Mouse (Mus musculus): Measurements from ENCODE around the gene Limk2. TPM values are rescaled to one million over a fixed set of nuclear protein-coding genes. Genes with fewer than 3 reads are reported as not detected.

Gene Limk2
- 37.8 TPM for polyA plus RNA-seq (2012; fragmentation: generic; extraction: Trizol)

DNA sequence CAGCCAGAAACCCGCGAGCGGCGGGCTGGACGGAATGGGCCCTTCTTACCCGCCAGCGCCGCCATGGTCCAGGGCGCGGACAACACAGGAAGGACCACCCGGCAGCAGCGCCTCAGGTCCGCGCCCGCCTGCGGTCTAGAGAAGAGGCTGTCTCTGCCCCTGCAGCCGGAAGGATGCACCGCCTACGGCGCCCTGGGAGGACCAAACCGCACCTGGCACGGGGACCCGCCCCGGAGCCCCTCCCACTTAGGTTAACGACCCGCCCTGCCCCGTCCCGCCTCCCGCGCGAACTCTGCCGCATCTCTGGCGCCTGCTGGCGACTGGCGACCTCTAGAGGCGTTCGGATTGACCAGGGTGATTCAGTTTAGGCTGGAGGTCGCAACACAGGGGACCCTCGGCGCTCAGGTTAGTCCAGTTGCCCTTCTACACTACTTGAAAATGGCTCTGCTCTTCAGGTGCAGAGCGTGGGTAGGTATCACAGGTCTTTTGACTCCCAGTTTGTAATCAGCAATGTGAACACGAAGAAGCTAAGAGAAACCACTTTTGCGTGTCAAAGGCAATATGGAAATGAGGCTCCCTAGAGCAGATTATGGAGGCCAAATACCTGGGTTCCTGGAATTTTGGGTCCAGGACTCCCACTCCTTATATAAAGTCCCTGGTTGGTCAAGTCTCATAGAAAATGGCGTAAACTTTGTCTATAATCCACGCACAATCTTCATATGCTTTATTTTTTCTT lies at the start of gene Limk2:
Gene Limk2, minus strand, starts transcription at position 193 of the 736 bp plus-strand sequence.
- Histone ChIP-seq H3K36me3 (ENCODE audit: control insufficient read depth, insufficient read depth) (peaks cover 3% of the 10 kb centered on the region), H3K4me3 (peak within 1 kb of the TSS; percentile 84), H3K4me2 (ENCODE audit: low read depth) (peak within 1 kb of the TSS; percentile 82), H3ac (ENCODE audit: control insufficient read depth, insufficient read length) (peak within 1 kb of the TSS; percentile 25), H3K79me2 (ENCODE audit: control insufficient read depth, insufficient read depth) (peaks cover 42% of the 10 kb centered on the region), H3K27me3 (ENCODE audit: control insufficient read depth, insufficient read depth, insufficient read length) (no peaks in the 10 kb centered on the region)
- no peak for TF ChIP-seq TCF12 (IDR thresholded peaks at IDR 0.05; ENCODE audit: insufficient read depth, poor library complexity, severe bottlenecking)
- TF ChIP-seq CEBPB (IDR thresholded peaks at IDR 0.05; ENCODE audit: insufficient read depth, poor library complexity, severe bottlenecking), result no peak
- no peak for TF ChIP-seq REST (IDR thresholded peaks at IDR 0.05; ENCODE audit: insufficient read depth, insufficient read length)
- peak; percentile 76 for TF ChIP-seq POLR2A (IDR thresholded peaks at IDR 0.05; ENCODE audit: insufficient read length, low read depth)
- TF ChIP-seq MYOD1 (IDR thresholded peaks at IDR 0.05; ENCODE audit: control insufficient read depth in 1 of 3, insufficient read length in 2 of 3, low read depth in 2 of 3), result peak in 1 of 3 experiments; percentile 45
- peak; percentile 38 for TF ChIP-seq SRF (IDR thresholded peaks at IDR 0.05; ENCODE audit: control insufficient read depth, insufficient read length, low read depth)
- TF ChIP-seq POLR2AphosphoS2 (IDR thresholded peaks at IDR 0.05; ENCODE audit: insufficient read length, low read depth), result peak; percentile 84
- no peak for TF ChIP-seq TCF3 (IDR thresholded peaks at IDR 0.05; ENCODE audit: insufficient read length, low read depth)
- peak in 1 of 3 experiments; percentile 60 for TF ChIP-seq MYOG (IDR thresholded peaks at IDR 0.05; ENCODE audit: control insufficient read depth in 1 of 3, insufficient read depth in 1 of 3, insufficient read length in 2 of 3, low read depth in 2 of 3)
- TF ChIP-seq E2F4 (IDR thresholded peaks at IDR 0.05; ENCODE audit: insufficient read depth), result peak; percentile 31
- TF ChIP-seq MAX (IDR thresholded peaks at IDR 0.05; ENCODE audit: low read depth), result no peak
- TF ChIP-seq USF1 (IDR thresholded peaks at IDR 0.05; ENCODE audit: low read depth), result no peak

- Histone ChIP-seq H3K36me3 (ENCODE audit: control insufficient read depth, insufficient read depth) (no peaks in the 10 kb centered on the region), H3K27me3 (ENCODE audit: control insufficient read depth, insufficient read depth, insufficient read length) (no peaks in the 10 kb centered on the region), H3K4me3 (no peak overlapping the region), H3ac (ENCODE audit: control insufficient read depth, insufficient read length) (no peak overlapping the region), H3K4me2 (ENCODE audit: low read depth) (no peak overlapping the region), H3K79me2 (ENCODE audit: control insufficient read depth, insufficient read depth) (peaks cover 3% of the 10 kb centered on the region)
- peak; percentile 41 for TF ChIP-seq POLR2AphosphoS2 (IDR thresholded peaks at IDR 0.05; ENCODE audit: insufficient read length, low read depth)
- no peak for TF ChIP-seq E2F4 (IDR thresholded peaks at IDR 0.05; ENCODE audit: insufficient read depth)
These were observed 49.6 kb upstream of the Limk2 start for GRCm38 (mm10) chr11:3458428-3459104.

DNA sequence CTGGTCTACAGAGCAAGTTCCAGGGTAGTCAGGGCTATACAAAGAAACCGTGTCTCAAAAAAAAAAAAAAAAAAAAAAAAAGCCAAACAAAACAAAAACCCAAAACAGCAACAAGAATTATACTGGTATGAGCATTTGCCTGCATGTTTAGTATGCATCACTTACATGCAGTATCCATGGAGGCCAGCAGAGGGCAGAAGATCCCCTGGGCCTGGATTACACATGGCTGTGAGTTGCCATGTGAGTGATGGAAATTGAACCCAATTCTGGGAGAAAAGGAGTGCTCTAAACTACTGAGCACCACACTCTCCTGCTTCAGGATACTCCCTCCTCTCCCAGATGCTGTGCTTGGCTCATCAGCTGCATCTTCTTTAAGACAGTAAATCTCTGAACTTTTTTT lies 47.4 kb upstream of the Limk2 start:
- no peak for TF ChIP-seq TCF3 (IDR thresholded peaks at IDR 0.05; ENCODE audit: insufficient read length, low read depth)
- TF ChIP-seq CEBPB (IDR thresholded peaks at IDR 0.05; ENCODE audit: insufficient read depth, poor library complexity, severe bottlenecking), result no peak
- TF ChIP-seq USF1 (IDR thresholded peaks at IDR 0.05; ENCODE audit: low read depth), result no peak
- no peak for TF ChIP-seq TCF12 (IDR thresholded peaks at IDR 0.05; ENCODE audit: insufficient read depth, poor library complexity, severe bottlenecking)
- TF ChIP-seq SRF (IDR thresholded peaks at IDR 0.05; ENCODE audit: control insufficient read depth, insufficient read length, low read depth), result no peak
- no peak for TF ChIP-seq MYOG (IDR thresholded peaks at IDR 0.05; ENCODE audit: control insufficient read depth in 1 of 3, insufficient read depth in 1 of 3, insufficient read length in 2 of 3, low read depth in 2 of 3)
- TF ChIP-seq POLR2AphosphoS2 (IDR thresholded peaks at IDR 0.05; ENCODE audit: insufficient read length, low read depth), result no peak
- TF ChIP-seq MAX (IDR thresholded peaks at IDR 0.05; ENCODE audit: low read depth), result no peak
- TF ChIP-seq E2F4 (IDR thresholded peaks at IDR 0.05; ENCODE audit: insufficient read depth), result no peak
- TF ChIP-seq REST (IDR thresholded peaks at IDR 0.05; ENCODE audit: insufficient read depth, insufficient read length), result no peak
- TF ChIP-seq POLR2A (IDR thresholded peaks at IDR 0.05; ENCODE audit: insufficient read length, low read depth), result no peak
- TF ChIP-seq MYOD1 (IDR thresholded peaks at IDR 0.05; ENCODE audit: control insufficient read depth in 1 of 3, insufficient read length in 2 of 3, low read depth in 2 of 3), result no peak
- Histone ChIP-seq H3K4me2 (ENCODE audit: low read depth) (no peak overlapping the region), H3K4me3 (no peak overlapping the region), H3ac (ENCODE audit: control insufficient read depth, insufficient read length) (no peak overlapping the region), H3K27me3 (ENCODE audit: control insufficient read depth, insufficient read depth, insufficient read length) (no peaks in the 10 kb centered on the region), H3K79me2 (ENCODE audit: control insufficient read depth, insufficient read depth) (peaks cover 19% of the 10 kb centered on the region), H3K36me3 (ENCODE audit: control insufficient read depth, insufficient read depth) (no peaks in the 10 kb centered on the region)

GRCm38 (mm10) chr11:3454506-3454905 lies 45.5 kb upstream of the Limk2 start:
- Histone ChIP-seq H3ac (ENCODE audit: control insufficient read depth, insufficient read length) (no peak overlapping the region), H3K4me3 (no peak overlapping the region), H3K27me3 (ENCODE audit: control insufficient read depth, insufficient read depth, insufficient read length) (no peaks in the 10 kb centered on the region), H3K36me3 (ENCODE audit: control insufficient read depth, insufficient read depth) (no peaks in the 10 kb centered on the region), H3K4me2 (ENCODE audit: low read depth) (no peak overlapping the region), H3K79me2 (ENCODE audit: control insufficient read depth, insufficient read depth) (peaks cover 37% of the 10 kb centered on the region)
- TF ChIP-seq MAX (IDR thresholded peaks at IDR 0.05; ENCODE audit: low read depth) (no peak), E2F4 (IDR thresholded peaks at IDR 0.05; ENCODE audit: insufficient read depth) (no peak), MYOD1 (IDR thresholded peaks at IDR 0.05; ENCODE audit: control insufficient read depth in 1 of 3, insufficient read length in 2 of 3, low read depth in 2 of 3) (no peak), CEBPB (IDR thresholded peaks at IDR 0.05; ENCODE audit: insufficient read depth, poor library complexity, severe bottlenecking) (no peak), REST (IDR thresholded peaks at IDR 0.05; ENCODE audit: insufficient read depth, insufficient read length) (no peak), TCF3 (IDR thresholded peaks at IDR 0.05; ENCODE audit: insufficient read length, low read depth) (no peak), POLR2AphosphoS2 (IDR thresholded peaks at IDR 0.05; ENCODE audit: insufficient read length, low read depth) (no peak), MYOG (IDR thresholded peaks at IDR 0.05; ENCODE audit: control insufficient read depth in 1 of 3, insufficient read depth in 1 of 3, insufficient read length in 2 of 3, low read depth in 2 of 3) (no peak), POLR2A (IDR thresholded peaks at IDR 0.05; ENCODE audit: insufficient read length, low read depth) (no peak)

All from myocyte (in vitro differentiated cells).